Mouse (Mus musculus): ENCODE measurements around the gene Trim50.
"Not testable (repeated sequence)": the region's sequence is repeated elsewhere in the genome, so short reads cannot be mapped to it uniquely, and the experiment has no call there.

Trim50 gene

DNA sequence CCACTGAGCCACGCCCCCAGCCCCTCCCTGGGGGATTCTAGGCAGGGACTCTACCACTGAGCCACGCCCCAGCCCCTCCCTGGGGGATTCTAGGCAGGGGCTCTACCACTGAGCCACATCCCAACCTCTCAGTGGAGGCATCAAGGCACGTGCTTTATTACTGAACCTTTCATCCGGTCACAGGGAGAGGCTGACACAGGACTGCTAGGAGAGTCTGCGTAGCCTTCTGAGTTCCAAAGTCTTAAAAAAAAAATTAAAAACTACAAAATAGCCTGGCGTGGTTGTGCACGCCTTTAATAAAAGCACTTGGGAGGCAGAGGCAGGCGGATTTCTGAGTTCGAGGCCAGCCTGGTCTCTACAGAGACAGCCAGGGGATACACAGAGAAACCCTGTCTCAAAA, 16.1 kb downstream of the Trim50 start:
- not testable (repeated sequence) for DNase-seq (ENCODE audit: low read depth, low spot score)

DNA sequence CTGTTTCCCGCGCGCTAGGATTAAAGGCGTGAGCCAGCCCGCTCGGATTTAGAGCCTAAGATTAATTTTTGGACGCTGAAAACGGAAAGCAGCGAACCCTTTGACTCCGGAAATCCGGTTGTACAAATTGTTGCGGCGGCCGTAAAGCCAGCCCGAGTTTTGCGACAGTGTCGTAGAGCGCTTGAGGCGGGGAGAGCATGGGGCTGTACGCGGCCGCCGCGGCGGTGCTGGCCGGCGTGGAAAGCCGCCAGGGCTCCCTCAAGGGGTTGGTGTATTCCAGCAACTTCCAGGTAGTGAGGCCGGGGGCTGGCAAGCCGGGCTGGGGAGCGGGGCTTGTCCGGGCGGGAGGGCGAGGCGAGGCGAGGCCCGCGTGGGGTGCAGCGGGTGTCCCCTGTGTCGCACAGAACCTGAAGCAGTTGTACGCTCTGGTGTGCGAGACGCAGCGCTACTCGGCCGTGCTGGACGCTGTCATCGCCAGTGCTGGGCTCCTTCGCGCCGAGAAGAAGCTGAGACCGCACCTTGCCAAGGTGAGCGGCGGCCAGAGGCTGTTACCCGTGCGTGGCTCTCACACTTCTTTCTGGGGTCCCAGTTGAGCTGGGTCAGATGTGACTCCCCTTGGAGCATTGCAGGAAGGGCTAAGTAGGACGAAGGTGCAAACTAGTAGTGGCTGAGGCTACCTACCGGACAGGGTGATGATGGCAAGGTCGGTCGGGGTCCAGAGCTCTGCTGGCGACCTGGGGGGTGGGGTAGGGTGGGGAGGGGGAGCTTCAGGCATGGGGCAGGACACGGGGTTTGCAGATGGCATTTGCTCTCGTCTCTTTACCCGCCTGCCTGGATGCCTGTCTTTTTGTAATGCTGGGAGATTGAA, 16.9 kb downstream of the Trim50 start, which contains the start of gene Nsun5:
Gene Nsun5 (plus strand): TSS at position 167 of the 868 bp plus-strand sequence.
- DNase-seq (ENCODE audit: low read depth, low spot score): peak; percentile 96

DNA sequence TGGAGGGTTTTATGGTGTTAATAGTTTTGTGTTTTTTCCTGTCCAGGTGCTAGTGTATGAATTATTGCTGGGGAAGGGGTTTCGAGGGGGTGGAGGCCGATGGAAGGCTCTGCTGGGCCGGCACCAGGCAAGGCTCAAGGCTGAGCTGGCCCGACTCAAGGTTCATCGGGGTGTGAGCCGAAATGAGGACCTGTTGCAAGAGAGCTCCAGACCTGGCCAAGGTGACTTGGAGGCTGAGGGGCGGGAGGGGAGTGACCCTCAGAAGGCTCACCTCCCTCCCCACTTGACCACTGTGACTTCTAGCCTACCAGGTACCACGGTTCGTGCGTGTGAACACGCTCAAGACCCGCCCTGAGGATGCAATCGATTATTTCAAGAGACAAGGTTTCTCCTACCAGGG, 18.1 kb downstream of the Trim50 start:
- no peak for DNase-seq (ENCODE audit: low read depth, low spot score)

DNA sequence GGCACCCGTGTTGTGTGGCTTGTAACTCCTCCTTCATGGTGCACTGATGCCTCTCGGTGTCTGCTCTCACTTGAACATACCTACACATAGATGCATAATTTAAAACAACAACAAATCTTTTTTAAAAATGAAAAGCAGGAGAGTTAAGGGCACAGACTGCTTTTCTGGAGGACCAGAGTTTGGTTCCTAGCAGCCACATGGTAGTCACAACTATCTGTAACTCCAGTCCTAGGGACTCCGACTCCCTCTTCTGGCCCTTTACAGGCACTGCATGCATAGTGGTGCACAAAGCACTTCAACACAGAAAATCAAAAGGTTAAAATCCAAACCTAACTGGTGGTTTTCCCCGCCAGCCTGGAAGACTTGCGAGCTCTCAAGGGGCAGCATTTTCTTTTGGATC, 20.5 kb downstream of the Trim50 start:
- DNase-seq (ENCODE audit: low read depth, low spot score): no peak

DNA sequence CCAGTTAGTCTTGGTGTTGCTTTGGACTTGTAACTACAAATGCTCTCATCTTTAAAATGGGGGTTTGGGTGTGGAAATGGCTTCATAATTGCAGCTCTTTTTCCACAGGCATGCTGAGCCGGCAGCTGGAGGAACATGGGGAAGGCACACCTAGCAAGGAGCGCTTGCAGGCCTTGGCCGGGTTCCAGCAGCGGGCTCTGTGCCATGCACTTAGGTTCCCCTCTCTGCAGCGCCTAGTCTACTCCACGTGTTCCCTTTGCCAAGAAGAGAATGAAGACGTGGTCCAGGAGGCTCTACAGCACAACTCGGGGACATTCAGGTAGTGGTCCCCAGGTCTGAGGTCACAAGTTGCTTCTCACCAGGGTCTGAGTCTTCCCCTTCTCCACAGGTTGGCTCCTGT, 22.1 kb downstream of the Trim50 start:
- DNase-seq (ENCODE audit: low read depth, low spot score): no peak

DNA sequence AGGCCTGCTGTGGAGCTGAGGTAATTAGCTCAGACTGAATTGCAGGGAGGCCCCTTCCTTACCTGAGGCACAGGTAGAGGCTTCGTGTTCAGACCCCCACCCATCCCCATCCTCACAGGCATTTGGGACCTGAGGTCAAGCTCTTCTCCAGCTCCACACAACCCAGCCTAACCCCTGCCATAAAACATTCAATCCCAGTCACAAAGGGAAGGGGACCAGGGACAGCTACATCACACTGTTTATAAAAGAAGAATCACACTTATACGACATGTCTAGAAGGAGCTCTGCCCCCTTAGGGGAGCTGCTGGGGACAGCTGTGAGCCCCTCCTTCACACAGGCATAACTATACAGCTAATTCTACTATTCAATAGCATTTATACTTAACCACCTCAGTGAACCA, 23.2 kb downstream of the Trim50 start:
- DNase-seq (ENCODE audit: low read depth, low spot score): no peak

DNA sequence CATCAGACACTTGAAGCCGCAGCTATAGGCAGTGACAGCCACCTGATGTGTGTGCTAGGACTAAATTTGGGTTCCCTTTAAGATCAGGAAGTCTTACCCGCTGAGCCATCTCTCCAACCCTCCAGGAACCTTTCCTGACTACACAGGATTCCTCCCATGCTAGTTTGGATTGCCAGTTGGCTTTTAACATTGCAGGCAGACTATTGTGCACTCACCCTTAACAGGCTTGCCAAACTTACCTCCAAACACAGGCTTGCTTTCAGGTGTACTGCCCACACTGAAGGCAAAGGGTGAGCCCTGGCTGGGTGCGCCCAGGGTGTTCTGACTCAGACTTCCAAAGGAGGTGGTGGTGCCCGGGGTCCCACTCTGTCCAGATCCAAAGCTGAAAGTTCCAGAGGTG, 27.6 kb downstream of the Trim50 start:
- DNase-seq (ENCODE audit: low read depth, low spot score): no peak

DNA sequence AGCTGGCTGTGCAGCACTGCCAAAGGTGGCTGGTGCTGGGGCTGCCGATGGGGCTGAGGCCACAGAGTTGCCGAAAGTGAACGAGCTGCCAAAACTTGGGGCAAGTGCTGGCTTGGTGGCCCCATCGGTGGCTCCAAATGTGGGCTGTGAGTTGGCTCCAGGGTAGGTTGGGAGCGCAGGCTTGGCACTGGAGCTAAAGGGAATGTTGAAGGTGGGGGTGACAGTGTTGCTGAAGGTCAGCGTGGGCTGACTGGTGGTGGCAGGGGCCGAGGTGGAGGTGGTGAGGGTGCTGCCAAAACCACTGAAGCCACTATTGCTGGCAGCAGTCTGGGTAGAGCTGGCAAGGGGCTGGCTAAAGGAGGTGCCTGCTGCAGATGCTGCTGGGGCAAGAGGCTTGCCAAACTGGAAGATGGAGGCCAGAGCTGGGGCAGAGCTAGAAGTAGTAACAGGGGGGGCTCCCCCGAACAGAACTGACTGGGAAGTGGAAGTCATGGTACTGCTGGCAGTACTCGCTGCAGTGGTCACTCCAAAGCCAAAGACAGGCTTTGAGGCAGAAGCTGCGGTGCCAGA, 28.3 kb downstream of the Trim50 start:
- no peak for DNase-seq (ENCODE audit: low read depth, low spot score)

DNA sequence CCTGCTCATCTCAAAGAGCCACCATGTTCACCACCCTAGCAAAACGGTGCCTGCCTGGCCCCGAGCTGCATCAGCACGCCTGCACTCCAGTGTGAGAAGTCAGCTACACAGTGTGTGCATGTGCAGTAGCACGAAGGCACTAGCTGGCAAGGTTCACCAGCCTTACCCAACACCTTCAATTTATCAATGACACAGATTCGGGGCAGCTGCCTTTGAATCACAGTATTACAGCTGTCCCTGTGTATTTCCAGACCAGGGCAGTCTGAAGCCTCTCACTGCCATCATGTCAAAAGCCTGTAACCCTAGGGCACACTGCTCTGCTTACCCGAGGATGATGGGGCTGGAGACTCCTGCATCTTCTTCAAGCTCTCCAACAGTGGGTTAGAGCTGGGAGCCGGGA, 29.7 kb downstream of the Trim50 start:
- DNase-seq (ENCODE audit: low read depth, low spot score): no peak

DNA sequence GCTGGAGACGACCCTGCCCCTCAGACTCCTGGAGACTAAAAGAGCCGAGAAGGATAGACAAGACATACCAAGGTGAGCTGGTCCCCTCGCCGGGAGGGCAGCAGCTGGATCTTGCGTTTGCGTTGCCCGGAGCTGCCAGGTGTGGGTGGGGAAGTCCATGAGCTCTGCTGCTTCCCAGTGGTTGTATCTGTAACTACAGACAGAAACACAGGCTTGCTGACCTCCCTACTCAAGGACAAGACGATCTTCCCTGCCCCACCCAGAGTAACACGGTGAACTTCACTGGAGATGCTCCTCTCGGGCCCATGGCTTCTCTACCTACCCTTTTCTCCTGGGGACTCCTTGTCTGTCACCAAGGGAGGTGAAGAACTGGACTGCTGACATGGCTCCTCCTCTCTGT, 30.7 kb downstream of the Trim50 start:
- DNase-seq (ENCODE audit: low read depth, low spot score): no peak

DNA sequence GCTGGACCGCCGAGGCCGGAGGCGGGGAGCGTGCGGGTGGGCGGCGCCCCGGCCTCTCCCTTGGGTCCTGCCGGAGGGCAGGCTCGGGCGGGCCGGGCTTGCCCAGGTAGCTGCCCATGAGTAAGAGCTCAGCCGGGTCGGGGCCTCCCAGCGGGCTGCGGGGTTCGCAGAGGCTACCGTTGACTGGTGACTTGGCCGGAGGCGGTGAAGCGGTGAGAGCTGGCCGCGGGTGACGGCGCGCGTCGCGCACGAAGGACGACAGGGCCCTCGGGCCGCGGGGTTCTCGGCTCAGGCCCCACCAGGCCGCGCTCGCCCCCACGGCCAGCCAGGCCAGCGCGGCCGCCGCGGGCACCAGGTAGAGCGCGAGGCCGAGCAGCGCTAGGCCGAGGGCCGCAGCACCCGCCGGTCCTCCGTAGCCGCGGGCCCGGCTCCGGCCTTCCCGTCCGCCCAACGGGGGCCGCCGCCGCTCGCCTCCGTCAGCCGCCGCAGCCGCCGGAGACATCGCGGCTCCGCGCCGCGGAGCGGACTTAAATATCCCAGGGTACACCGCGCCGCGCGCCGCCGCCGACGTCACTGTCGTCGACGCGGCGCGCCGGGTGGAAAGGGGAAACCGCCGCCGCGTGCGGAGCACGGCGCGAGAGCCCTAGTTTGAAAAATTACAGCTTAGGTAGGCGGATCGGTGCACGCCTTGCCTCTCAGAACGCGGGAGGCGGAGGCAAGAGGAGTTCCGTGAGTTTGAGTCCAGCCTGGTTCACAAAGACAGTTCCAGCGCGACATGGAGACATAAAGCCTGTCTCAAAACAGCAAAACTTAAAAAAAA, 41.1 kb downstream of the Trim50 start, which contains the start of gene Pom121:
Gene Pom121 (minus strand): TSS at position 543 of the 820 bp plus-strand sequence.
- DNase-seq (ENCODE audit: low read depth, low spot score): peak; percentile 95

DNA sequence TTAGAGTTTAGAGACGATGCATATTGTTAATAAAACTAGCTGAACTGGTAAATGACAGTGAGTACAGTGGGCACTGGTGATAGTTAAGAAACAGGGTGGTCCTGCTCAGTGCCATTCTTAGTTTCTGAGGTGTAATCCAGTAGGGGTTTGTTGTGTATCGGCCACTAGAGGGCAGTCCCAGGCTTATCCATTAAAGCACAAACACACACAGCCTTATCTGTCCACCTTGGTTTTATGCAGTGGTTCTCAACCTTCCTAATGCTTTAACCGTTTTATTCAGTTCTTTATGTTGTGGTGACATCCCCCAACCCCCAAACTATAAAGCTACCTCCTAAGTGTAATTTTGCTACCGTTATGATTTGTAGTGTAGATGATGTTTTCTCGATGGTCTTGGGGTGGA, 42.7 kb downstream of the Trim50 start:
- peak; percentile 52 for DNase-seq (ENCODE audit: low read depth, low spot score)

DNA sequence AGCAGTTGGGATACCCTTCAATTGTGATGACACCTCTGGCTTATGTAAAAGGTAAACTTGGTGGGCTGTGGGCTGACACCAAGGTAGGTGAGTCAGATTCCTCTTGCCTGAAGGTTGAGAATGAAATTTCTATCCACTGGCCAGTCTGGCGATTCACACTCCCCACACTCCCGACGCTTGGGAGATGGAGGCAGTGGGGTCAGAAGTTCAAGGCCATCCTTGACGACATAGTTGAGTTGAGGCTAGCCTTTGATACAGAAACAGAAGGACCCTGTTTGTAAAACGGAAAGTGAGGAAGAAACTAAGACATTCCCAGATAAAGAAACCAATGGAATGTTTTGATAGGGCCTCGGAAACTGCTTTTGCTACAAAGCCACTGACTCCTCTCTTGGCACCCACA, 46.3 kb downstream of the Trim50 start:
- DNase-seq (ENCODE audit: low read depth, low spot score): no peak

DNA sequence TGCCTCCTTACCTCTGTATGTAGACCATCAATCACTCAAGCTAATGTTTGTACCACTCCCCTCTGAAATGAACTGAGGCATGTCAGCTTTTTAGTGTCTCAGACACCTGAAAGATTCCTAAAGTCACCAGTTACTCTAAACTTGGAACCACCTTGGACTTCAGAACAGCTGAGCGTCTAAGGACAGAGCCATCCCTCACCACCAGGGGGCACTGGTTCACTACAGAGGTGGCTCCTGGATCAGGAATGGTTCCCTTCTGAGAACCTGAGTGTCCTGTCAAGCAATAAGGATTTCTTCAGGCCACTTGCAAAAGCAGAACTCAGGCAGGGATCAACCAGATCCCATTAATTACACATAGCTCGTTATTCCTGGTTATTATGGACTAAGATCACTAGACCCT, 47.1 kb downstream of the Trim50 start:
- DNase-seq (ENCODE audit: low read depth, low spot score): peak; percentile 85

DNA sequence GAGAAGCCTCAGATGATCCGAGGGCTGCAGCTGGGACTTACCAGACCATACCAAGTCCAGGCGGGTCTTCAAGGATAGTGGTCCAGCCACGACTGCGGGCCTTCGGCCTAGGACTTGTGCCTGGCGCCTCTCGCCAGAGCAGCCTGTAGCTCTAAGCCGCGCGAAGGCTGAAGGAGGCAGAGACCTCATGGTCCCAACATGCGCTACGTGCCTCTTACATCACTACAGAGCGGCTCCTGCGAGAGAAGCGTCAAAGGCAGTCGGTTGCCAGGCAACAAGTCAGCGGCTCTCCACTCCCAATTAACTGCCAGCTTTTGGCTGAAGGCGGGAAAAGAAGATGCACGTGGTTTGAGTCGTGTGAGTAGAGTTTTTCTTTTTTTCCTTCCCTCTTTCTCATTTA, 51.5 kb downstream of the Trim50 start:
- DNase-seq (ENCODE audit: low read depth, low spot score): peak; percentile 49

DNA sequence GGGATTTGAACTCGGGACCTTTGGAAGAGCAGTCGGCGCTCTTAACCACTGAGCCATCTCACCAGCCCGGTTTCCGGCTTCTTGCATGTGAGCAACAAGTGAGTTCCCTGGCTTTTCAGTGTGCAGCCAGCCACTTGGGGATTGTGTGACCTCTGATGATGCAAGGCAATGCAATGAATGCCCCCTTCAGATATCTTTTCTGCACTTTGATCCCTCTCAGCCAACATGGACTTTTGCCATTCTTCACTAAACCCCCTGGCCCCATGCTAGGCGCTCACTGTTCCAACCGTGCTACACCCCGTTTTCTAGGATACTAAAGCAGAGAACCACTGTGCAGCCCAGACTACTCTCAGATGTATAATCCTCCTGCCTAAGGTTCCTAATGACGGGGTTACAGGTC, 52.3 kb downstream of the Trim50 start:
- DNase-seq (ENCODE audit: low read depth, low spot score): no peak

DNA sequence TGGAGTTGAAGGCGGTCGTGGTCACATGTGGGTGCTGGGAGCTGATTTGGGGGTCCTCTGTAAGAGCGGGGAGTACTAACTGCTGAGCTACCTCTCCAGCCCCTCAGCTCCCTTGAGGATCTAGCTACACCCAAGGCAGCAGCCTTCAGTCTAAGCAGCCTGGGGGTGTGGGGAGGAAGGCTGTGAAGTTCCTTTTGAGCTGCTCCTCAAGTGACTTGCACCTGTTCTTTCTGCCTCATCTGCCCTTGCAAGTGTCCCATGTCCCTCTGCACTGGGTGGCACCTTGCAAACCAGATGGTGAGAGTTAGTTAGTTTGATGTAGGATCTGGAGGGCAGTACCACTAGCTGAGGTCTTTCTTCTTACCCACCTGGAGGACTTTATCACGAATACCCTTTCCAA, 55.0 kb downstream of the Trim50 start:
- no peak for DNase-seq (ENCODE audit: low read depth, low spot score)

DNA sequence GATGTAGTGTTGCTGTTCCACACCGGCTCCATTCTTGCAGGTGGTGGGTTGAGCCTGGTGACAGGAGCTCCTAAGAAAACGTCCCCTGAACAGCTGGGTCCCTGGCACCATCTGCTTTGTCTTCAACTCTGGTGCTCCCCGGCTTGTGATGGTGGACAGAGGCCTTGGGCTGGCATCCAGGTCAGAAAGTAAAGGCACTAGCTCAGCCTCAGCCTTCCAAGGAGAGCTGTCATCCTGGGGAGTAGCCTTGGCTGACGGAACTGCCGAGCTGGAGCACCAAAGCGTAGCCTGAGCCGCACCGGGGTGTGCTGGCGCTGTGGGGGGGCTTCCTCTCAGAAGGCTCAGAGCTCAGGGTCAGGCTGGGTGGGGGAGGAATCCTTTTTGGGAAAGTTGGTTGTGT, 57.2 kb downstream of the Trim50 start:
- DNase-seq (ENCODE audit: low read depth, low spot score): no peak

All from mesoderm, embryonic 11.5 days (tissue).